Mouse (Mus musculus) intestine, postnatal 0 days (tissue): ENCODE measurements around the gene Tsc22d2. TPM values are rescaled to one million over a fixed set of nuclear protein-coding genes. Genes with fewer than 3 reads are reported as not detected.

Source experiments
- ATAC-seq: fragments of 200-750 bp; cut with Nextera tagmentation; 2 replicates; pipeline ENCODE4 v1.8.0; 2017; ENCODE audit warnings: mild to moderate bottlenecking, moderate TSS enrichment, moderate library complexity
- H3K27ac ChIP-seq: fragments of 300-500 bp; sonication (generic); 2 replicates; pipeline ENCODE4 v1.5.1; 2014; ENCODE audit warnings: mild to moderate bottlenecking, low read depth, low read length, moderate library complexity
- H3K27me3 ChIP-seq: fragments of 300-500 bp; sonication (generic); replicated peaks from 2 replicates; pipeline ENCODE4 v1.6.1; 2014; ENCODE audit warnings: low read length, mixed read lengths; ENCODE audit not compliant: control insufficient read depth, insufficient read depth
- H3K36me3 ChIP-seq: fragments of 300-500 bp; sonication (generic); 2 replicates; pipeline ENCODE4 v1.6.1; 2014; ENCODE audit warnings: mild to moderate bottlenecking, moderate library complexity; ENCODE audit not compliant: control insufficient read depth, insufficient read depth
- H3K4me1 ChIP-seq: fragments of 300-500 bp; sonication (generic); replicated peaks from 2 replicates; pipeline ENCODE4 v1.6.1; 2014; ENCODE audit warnings: antibody characterized with exemption, low read length, mixed read lengths; ENCODE audit not compliant: control insufficient read depth, insufficient read depth
- H3K4me2 ChIP-seq: fragments of 300-500 bp; sonication (generic); replicated peaks from 2 replicates; pipeline ENCODE4 v1.6.1; 2014; ENCODE audit warnings: low read depth, mild to moderate bottlenecking, moderate library complexity
- H3K4me3 ChIP-seq: fragments of 300-500 bp; sonication (generic); 2 replicates; pipeline ENCODE4 v1.5.1; 2014; ENCODE audit warnings: low read depth, low read length
- H3K9ac ChIP-seq: fragments of 300-500 bp; sonication (generic); 2 replicates; pipeline ENCODE4 v1.6.1; 2014; ENCODE audit warnings: mild to moderate bottlenecking, low read depth, low read length
- H3K9me3 ChIP-seq: fragments of 300-500 bp; sonication (generic); 2 replicates; pipeline ENCODE4 v1.6.1; 2016; ENCODE audit warnings: mixed run types; ENCODE audit not compliant: control insufficient read depth
- CTCF ChIP-seq: sonication (generic); IDR thresholded peaks from 2 replicates; pipeline ENCODE4 v1.5.1; 2016; ENCODE audit warnings: low read depth, mild to moderate bottlenecking, control low read depth, antibody characterized with exemption, moderate library complexity
- WGBS: fragments of 180-500 bp; shearing (Covaris S2); extraction: QIAGEN DNeasy Blood & Tissue Kit; methylation state at CpG from one replicate; pipeline ENCODE4 v1.1.7; 2014; 5-methylcytosine and 5-hydroxymethylcytosine counted together
- polyA plus RNA-seq: library from polyadenylated mRNA; unstranded; fragments of >200 nt; fragmentation: Nextera tagmentation; extraction: Ambion mirVana; gene quantifications from 2 replicates; pipeline ENCODE4 v1.2.1, GENCODE M21; 2015

Gene Tsc22d2
- polyA plus RNA-seq, 1 experiment from 2014 or later = 10.5 TPM

GRCm38 (mm10) chr3:58418724-58419705 is 4.5 kb downstream of the Tsc22d2 start:
- Histone ChIP-seq H3K9me3 (no peaks in the 10 kb centered on the region), H3K4me1 (no peaks in the 10 kb centered on the region), H3K4me2 (peak overlapping the region; percentile 94), H3K27ac (no peak overlapping the region), H3K36me3 (no peaks in the 10 kb centered on the region), H3K4me3 (peak overlapping the region; percentile 89), H3K27me3 (no peaks in the 10 kb centered on the region), H3K9ac (peak overlapping the region; percentile 17; the same call in 1 of the 2 replicates)
- no peak for ATAC-seq
- 15% methylated on average over 5 of the region's 5 CpGs for WGBS
- no peak for TF ChIP-seq CTCF

GRCm38 (mm10) chr3:58428861-58429260 is 14.3 kb downstream of the Tsc22d2 start:
- H3K4me3 ChIP-seq = no peak overlapping the region
- H3K9ac ChIP-seq = no peak overlapping the region
- no peaks in the 10 kb centered on the region for H3K27me3 ChIP-seq
- 76% methylated on average over 1 of the region's 1 CpGs for WGBS
- TF ChIP-seq CTCF = no peak
- H3K4me2 ChIP-seq = no peak overlapping the region
- no peaks in the 10 kb centered on the region for H3K36me3 ChIP-seq
- no peak for ATAC-seq
- H3K9me3 ChIP-seq = no peaks in the 10 kb centered on the region
- no peak overlapping the region for H3K27ac ChIP-seq
- 0 out of 2 replicates have a peak, but pooled peaks cover 3% of the 10 kb centered on the region for H3K4me1 ChIP-seq

GRCm38 (mm10) chr3:58434414-58434813 is 19.9 kb downstream of the Tsc22d2 start:
- Histone ChIP-seq H3K9me3 (no peaks in the 10 kb centered on the region), H3K4me3 (no peak overlapping the region), H3K36me3 (no peaks in the 10 kb centered on the region), H3K4me1 (0 out of 2 replicates have a peak, but pooled peaks cover 3% of the 10 kb centered on the region), H3K27me3 (no peaks in the 10 kb centered on the region), H3K4me2 (no peak overlapping the region), H3K9ac (no peak overlapping the region), H3K27ac (no peak overlapping the region)
- ATAC-seq = no peak
- 67% methylated on average over 2 of the region's 2 CpGs for WGBS
- no peak for TF ChIP-seq CTCF

GRCm38 (mm10) chr3:58448230-58448629 is 33.7 kb downstream of the Tsc22d2 start:
- no peak overlapping the region for H3K4me2 ChIP-seq
- H3K36me3 ChIP-seq = no peaks in the 10 kb centered on the region; the same call in 1 of the 2 replicates
- H3K9ac ChIP-seq = no peak overlapping the region
- 91% methylated on average over 2 of the region's 2 CpGs for WGBS
- H3K27me3 ChIP-seq = no peaks in the 10 kb centered on the region
- TF ChIP-seq CTCF = peak; percentile 71
- no peak overlapping the region for H3K4me3 ChIP-seq
- no peak overlapping the region for H3K27ac ChIP-seq
- ATAC-seq = no peak
- H3K4me1 ChIP-seq = no peaks in the 10 kb centered on the region
- no peaks in the 10 kb centered on the region for H3K9me3 ChIP-seq

GRCm38 (mm10) chr3:58449487-58449886 is 35.0 kb downstream of the Tsc22d2 start:
- Histone ChIP-seq H3K4me2 (no peak overlapping the region), H3K27ac (no peak overlapping the region), H3K9ac (no peak overlapping the region), H3K36me3 (no peaks in the 10 kb centered on the region; the same call in 1 of the 2 replicates), H3K27me3 (no peaks in the 10 kb centered on the region), H3K9me3 (no peaks in the 10 kb centered on the region), H3K4me1 (no peaks in the 10 kb centered on the region), H3K4me3 (no peak overlapping the region)
- no peak for ATAC-seq
- 95% methylated on average over 3 of the region's 3 CpGs for WGBS
- TF ChIP-seq CTCF = no peak

GRCm38 (mm10) chr3:58454414-58455205 is 40.1 kb downstream of the Tsc22d2 start:
- H3K27me3 ChIP-seq = no peaks in the 10 kb centered on the region
- no peaks in the 10 kb centered on the region for H3K9me3 ChIP-seq
- H3K9ac ChIP-seq = no peak overlapping the region
- no peaks in the 10 kb centered on the region for H3K4me1 ChIP-seq
- H3K36me3 ChIP-seq = no peaks in the 10 kb centered on the region
- peak overlapping the region; percentile 30; the same call in 1 of the 2 replicates for H3K4me2 ChIP-seq
- TF ChIP-seq CTCF = no peak
- peak overlapping the region; percentile 62 for H3K27ac ChIP-seq
- peak; percentile 79 for ATAC-seq
- 14% methylated on average over 4 of the region's 4 CpGs for WGBS
- H3K4me3 ChIP-seq = no peak overlapping the region
